Mouse (Mus musculus): ENCODE data around the gene Nr4a1. TPM values are rescaled to one million over a fixed set of nuclear protein-coding genes. Genes with fewer than 3 reads are reported as not detected.

Nr4a1 gene
- total and polyA plus RNA-seq, 3 experiments = 0.04 TPM; not detected in 2

GRCm38 (mm10) chr15:101277351-101277899, 23.4 kb downstream of the Nr4a1 start:
- Histone ChIP-seq H3K4me3 (ENCODE audit: low read depth, low read length) (no peak overlapping the region), H3K4me1 (ENCODE audit: insufficient read depth, low read depth, low read length) (peaks cover 6% of the 10 kb centered on the region; the same call in 1 of the 2 replicates), H3K36me3 (replicated peaks) (no peaks in the 10 kb centered on the region), H3K27me3 (ENCODE audit: insufficient read depth, low read length) (peaks cover 9% of the 10 kb centered on the region; the same call in 1 of the 2 replicates), H3K9me3 (replicated peaks) (peaks cover 8% of the 10 kb centered on the region)
- ATAC-seq (ENCODE audit: extremely low read depth, insufficient number of reproducible peaks, low FRiP score, poor library complexity, severe bottlenecking) (no peak), DNase-seq (ENCODE audit: low spot score) (no peak)
- TF ChIP-seq GATA2 (IDR thresholded peaks at IDR 0.05; ENCODE audit: borderline replicate concordance, low read depth, low read length) (no peak), POLR2AphosphoS5 (IDR thresholded peaks at IDR 0.05; ENCODE audit: insufficient replicate concordance, low read depth, low read length) (no peak), TAL1 (conservative IDR thresholded peaks at IDR 0.05; ENCODE audit: low read depth, low read length) (no peak), CTCF (IDR thresholded peaks at IDR 0.05; ENCODE audit: low read depth, low read length) (no peak), GATA1 (IDR thresholded peaks at IDR 0.05; ENCODE audit: borderline replicate concordance, low read length) (no peak)

GRCm38 (mm10) chr15:101278589-101278988, 24.5 kb downstream of the Nr4a1 start:
- DNase-seq (ENCODE audit: low spot score) (no peak), ATAC-seq (ENCODE audit: extremely low read depth, insufficient number of reproducible peaks, low FRiP score, poor library complexity, severe bottlenecking) (no peak)
- Histone ChIP-seq H3K9me3 (replicated peaks) (peaks cover 4% of the 10 kb centered on the region; the same call in 1 of the 2 replicates), H3K36me3 (replicated peaks) (no peaks in the 10 kb centered on the region), H3K4me1 (ENCODE audit: insufficient read depth, low read depth, low read length) (peaks cover 17% of the 10 kb centered on the region), H3K27me3 (ENCODE audit: insufficient read depth, low read length) (peaks cover 9% of the 10 kb centered on the region; the same call in 1 of the 2 replicates), H3K4me3 (ENCODE audit: low read depth, low read length) (no peak overlapping the region)
- no peak for TF ChIP-seq GATA1 (IDR thresholded peaks at IDR 0.05; ENCODE audit: borderline replicate concordance, low read length)
- TF ChIP-seq POLR2AphosphoS5 (IDR thresholded peaks at IDR 0.05; ENCODE audit: insufficient replicate concordance, low read depth, low read length) = no peak
- no peak for TF ChIP-seq TAL1 (conservative IDR thresholded peaks at IDR 0.05; ENCODE audit: low read depth, low read length)
- TF ChIP-seq GATA2 (IDR thresholded peaks at IDR 0.05; ENCODE audit: borderline replicate concordance, low read depth, low read length) = no peak
- TF ChIP-seq CTCF (IDR thresholded peaks at IDR 0.05; ENCODE audit: low read depth, low read length) = no peak

- peaks cover 19% of the 10 kb centered on the region for H3K4me1 ChIP-seq (ENCODE audit: insufficient read depth, low read depth, low read length)
- TF ChIP-seq POLR2AphosphoS5 (IDR thresholded peaks at IDR 0.05; ENCODE audit: insufficient replicate concordance, low read depth, low read length) = no peak
Observed at GRCm38 (mm10) chr15:101279430-101279999, 25.4 kb downstream of the Nr4a1 start.

GRCm38 (mm10) chr15:101282471-101282870, 28.4 kb downstream of the Nr4a1 start:
- Histone ChIP-seq H3K4me1 (ENCODE audit: insufficient read depth, low read depth, low read length) (peaks cover 43% of the 10 kb centered on the region), H3K4me3 (ENCODE audit: low read depth, low read length) (no peak overlapping the region), H3K36me3 (replicated peaks) (peaks cover 19% of the 10 kb centered on the region), H3K27me3 (ENCODE audit: insufficient read depth, low read length) (peaks cover 9% of the 10 kb centered on the region; the same call in 1 of the 2 replicates), H3K9me3 (replicated peaks) (no peaks in the 10 kb centered on the region)
- DNase-seq (ENCODE audit: low spot score) (no peak), ATAC-seq (ENCODE audit: extremely low read depth, insufficient number of reproducible peaks, low FRiP score, poor library complexity, severe bottlenecking) (no peak)
- no peak for TF ChIP-seq CTCF (IDR thresholded peaks at IDR 0.05; ENCODE audit: low read depth, low read length)
- TF ChIP-seq POLR2AphosphoS5 (IDR thresholded peaks at IDR 0.05; ENCODE audit: insufficient replicate concordance, low read depth, low read length) = no peak
- TF ChIP-seq GATA1 (IDR thresholded peaks at IDR 0.05; ENCODE audit: borderline replicate concordance, low read length) = no peak
- TF ChIP-seq TAL1 (conservative IDR thresholded peaks at IDR 0.05; ENCODE audit: low read depth, low read length) = no peak
- no peak for TF ChIP-seq GATA2 (IDR thresholded peaks at IDR 0.05; ENCODE audit: borderline replicate concordance, low read depth, low read length)

More at GRCm38 (mm10) chr15:101279430-101279999, 25.4 kb downstream of the Nr4a1 start:
- Histone ChIP-seq H3K36me3 (replicated peaks) (no peaks in the 10 kb centered on the region), H3K27me3 (ENCODE audit: insufficient read depth, low read length) (peaks cover 9% of the 10 kb centered on the region; the same call in 1 of the 2 replicates), H3K4me3 (ENCODE audit: low read depth, low read length) (no peak overlapping the region; the same call in 1 of the 2 replicates), H3K9me3 (replicated peaks) (no peaks in the 10 kb centered on the region)
- no peak for ATAC-seq (ENCODE audit: extremely low read depth, insufficient number of reproducible peaks, low FRiP score, poor library complexity, severe bottlenecking)
- no peak for DNase-seq (ENCODE audit: low spot score)

- H3K4me1 ChIP-seq (ENCODE audit: insufficient read depth, low read depth, low read length) = peaks cover 43% of the 10 kb centered on the region
- peaks cover 5% of the 10 kb centered on the region; the same call in 1 of the 2 replicates for H3K27me3 ChIP-seq (ENCODE audit: insufficient read depth, low read length)
- peak overlapping the region; percentile 89 for H3K4me3 ChIP-seq (ENCODE audit: low read depth, low read length)
- peaks cover 28% of the 10 kb centered on the region for H3K36me3 ChIP-seq (replicated peaks)
- H3K9me3 ChIP-seq (replicated peaks) = no peaks in the 10 kb centered on the region
- TF ChIP-seq TAL1 (conservative IDR thresholded peaks at IDR 0.05; ENCODE audit: low read depth, low read length) (no peak), CTCF (IDR thresholded peaks at IDR 0.05; ENCODE audit: low read depth, low read length) (no peak), POLR2AphosphoS5 (IDR thresholded peaks at IDR 0.05; ENCODE audit: insufficient replicate concordance, low read depth, low read length) (no peak), GATA2 (IDR thresholded peaks at IDR 0.05; ENCODE audit: borderline replicate concordance, low read depth, low read length) (no peak), GATA1 (IDR thresholded peaks at IDR 0.05; ENCODE audit: borderline replicate concordance, low read length) (no peak)
- DNase-seq (ENCODE audit: low spot score) (peak; percentile 25), ATAC-seq (ENCODE audit: extremely low read depth, insufficient number of reproducible peaks, low FRiP score, poor library complexity, severe bottlenecking) (no peak)
Observed at GRCm38 (mm10) chr15:101283183-101283910, 29.3 kb downstream of the Nr4a1 start.
